Mouse (Mus musculus): ENCODE data around the gene Ttbk1.

Ttbk1 gene

GRCm38 (mm10) chr17:46477286-46477685 lies 10.2 kb downstream of the Ttbk1 start:
- in situ Hi-C loops (cut with MboI, MseI), result no loop called here

DNA sequence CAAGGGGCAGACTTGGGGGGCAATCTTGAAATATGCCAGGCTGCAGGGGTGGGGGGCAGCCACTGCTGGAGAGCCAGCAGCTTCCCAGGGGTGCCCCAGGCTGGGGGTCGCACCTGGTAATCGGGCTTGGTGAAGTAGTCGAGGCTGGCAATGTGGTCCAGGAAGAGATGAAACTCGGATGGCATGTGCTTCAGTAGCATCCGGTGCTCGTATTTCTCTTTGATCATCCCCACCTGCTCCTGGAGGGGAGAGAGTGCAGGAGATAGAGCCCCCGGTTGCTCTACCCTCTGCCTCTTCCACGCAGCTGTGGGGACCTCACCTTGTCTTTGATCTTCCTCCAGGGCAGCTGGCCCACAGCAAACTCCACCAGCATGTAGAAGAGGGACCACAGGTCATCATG lies 10.9 kb downstream of the Ttbk1 start:
- in situ Hi-C loops (cut with MboI, MseI), result no loop called here

- in situ Hi-C loops (cut with MboI, MseI), result no loop called here
Measured at GRCm38 (mm10) chr17:46467830-46468229, 19.6 kb downstream of the Ttbk1 start.

- in situ Hi-C loops (cut with MboI, MseI), result no loop called here
Measured at GRCm38 (mm10) chr17:46462226-46462625, 25.2 kb downstream of the Ttbk1 start.

DNA sequence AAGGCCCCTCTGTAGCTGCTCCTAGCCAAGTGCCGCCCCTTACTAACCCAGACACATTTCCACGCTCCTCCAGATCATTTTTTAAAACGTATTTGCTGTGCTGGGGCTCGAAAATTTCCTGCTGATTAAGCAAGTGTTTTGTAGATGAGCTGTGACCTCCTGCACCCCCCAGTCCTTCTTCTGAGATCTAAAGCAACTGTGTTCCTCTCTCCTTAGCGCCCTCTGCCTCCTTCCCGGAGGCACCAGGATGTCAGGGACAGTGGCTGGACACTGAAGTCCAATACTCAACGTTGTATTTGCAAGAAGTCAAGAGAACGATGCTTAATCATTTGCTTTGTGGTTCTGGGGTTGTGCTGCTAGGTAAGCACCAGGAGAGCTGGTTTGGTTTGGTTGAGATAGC lies 26.1 kb downstream of the Ttbk1 start:
- in situ Hi-C loops (cut with MboI, MseI), result no loop called here

- in situ Hi-C loops (cut with MboI, MseI), result no loop called here
Measured at GRCm38 (mm10) chr17:46460673-46461072, 26.8 kb downstream of the Ttbk1 start.

- in situ Hi-C loops (cut with MboI, MseI), result no loop called here
Measured at GRCm38 (mm10) chr17:46458439-46458838, 29.0 kb downstream of the Ttbk1 start.

DNA sequence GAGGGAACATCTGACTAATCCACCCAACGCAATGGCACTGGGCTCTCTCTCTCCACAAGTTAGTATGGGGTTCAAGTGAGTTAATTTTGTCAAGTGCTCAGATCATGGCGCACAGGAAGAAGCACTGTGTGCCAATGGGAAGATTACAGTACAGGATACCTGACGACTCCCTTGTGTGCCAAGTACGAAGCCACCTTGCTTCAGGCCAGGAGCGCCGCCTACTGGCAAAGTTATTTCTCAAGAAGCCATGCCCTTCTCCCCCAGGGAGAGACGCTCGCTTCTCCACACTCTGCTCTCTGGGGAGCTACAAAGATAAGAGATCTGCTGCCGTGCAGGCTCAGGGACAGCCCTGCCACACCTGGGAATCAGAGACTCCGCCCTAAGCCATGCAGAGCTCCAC lies 29.7 kb downstream of the Ttbk1 start:
- in situ Hi-C loops (cut with MboI, MseI), result no loop called here

DNA sequence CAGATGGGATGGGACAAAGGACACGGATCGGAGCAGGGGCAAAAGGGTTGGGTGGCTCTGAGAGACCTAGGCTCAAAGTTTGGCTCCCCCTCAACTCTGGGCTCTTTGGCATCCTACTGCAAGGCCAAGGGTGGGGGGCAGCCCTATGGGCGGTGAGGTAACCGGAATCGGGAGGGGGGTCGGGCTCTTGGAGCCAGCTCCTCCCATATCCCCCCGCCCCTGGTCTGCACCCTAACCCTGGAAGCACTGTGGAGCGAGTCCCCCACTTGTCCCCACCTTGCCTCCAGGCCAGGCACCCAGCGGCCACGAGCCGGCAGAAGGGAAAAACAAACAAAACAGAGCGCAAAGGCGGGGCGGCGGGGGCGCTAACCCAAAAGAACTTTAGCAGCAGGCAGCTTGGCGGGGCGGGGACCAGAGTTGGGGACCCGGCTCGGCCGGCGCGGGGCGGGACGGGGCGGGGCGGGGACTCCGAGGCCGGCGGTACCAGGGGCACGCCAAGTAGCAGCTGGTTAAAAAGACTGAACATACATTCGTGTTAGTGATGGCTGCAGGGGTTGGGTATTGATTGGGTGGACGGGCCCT lies 32.3 kb downstream of the Ttbk1 start:
- in situ Hi-C loops (cut with MboI, MseI), result no loop called here

DNA sequence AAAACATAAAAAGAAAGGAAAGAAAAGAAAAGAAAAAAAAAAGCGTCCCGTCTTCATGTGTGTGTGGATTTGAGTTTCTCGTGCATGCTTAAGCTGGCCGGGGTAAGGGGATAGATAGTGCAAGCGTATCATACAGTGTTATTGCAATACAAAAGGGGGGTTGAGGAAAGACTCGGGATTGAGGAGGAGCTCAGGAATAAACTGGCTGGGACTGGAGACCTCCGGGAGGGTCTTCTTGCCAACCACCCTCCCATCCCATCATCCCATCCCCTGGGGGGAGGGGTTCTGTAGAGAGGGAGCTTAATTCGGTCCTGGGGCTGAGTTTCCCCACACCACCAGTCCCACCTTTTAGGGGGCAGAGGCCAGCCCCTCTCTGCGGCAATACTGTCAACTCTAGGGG lies 32.9 kb downstream of the Ttbk1 start:
- in situ Hi-C loops (cut with MboI, MseI), result no loop called here

- in situ Hi-C loops (cut with MboI, MseI), result no loop called here
Measured at GRCm38 (mm10) chr17:46453970-46454411, 33.5 kb downstream of the Ttbk1 start.

GRCm38 (mm10) chr17:46453302-46453948 lies 34.0 kb downstream of the Ttbk1 start:
- in situ Hi-C loops (cut with MboI, MseI), result no loop called here

GRCm38 (mm10) chr17:46452683-46453082 lies 34.8 kb downstream of the Ttbk1 start:
- in situ Hi-C loops (cut with MboI, MseI), result no loop called here

- in situ Hi-C loops (cut with MboI, MseI), result loop anchor here in 1 of 2 experiments (5.0 kb wide), 1 partner anchor 71 kb away; no protein-coding TSS in a partner anchor
Measured at GRCm38 (mm10) chr17:46446264-46446663, 41.2 kb downstream of the Ttbk1 start.

GRCm38 (mm10) chr17:46444839-46445579 lies 42.5 kb downstream of the Ttbk1 start:
- in situ Hi-C loops (cut with MboI, MseI), result loop anchor here in 1 of 2 experiments (5.0 kb wide), 1 partner anchor 72 kb away; no protein-coding TSS in a partner anchor

DNA sequence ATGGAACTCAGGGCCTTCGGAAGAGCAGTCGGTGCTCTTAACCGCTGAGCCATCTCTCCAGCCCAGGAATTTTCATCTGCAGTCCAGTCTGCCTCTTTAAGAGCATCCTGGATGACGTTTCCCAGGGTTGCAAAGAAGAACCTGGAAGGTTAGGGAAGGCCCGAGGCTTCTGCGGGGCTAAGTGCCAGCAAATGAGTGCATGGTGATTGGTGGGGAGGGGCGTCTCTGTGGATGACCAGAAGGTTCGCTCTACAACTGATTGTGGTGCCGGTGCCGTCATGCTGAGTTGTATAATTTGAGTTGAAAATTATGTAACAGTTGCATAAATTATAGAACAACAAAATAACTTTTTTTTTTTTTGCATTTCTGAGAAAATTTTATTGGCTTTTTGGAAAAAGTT lies 48.3 kb downstream of the Ttbk1 start:
- in situ Hi-C loops (cut with MboI, MseI), result loop anchor here in 1 of 2 experiments (5.0 kb wide), 1 partner anchor 82 kb away; no protein-coding TSS in a partner anchor

GRCm38 (mm10) chr17:46438298-46438873 lies 49.1 kb downstream of the Ttbk1 start, which contains the start of gene Slc22a7:
Gene Slc22a7 (minus strand): TSS chr17:46438457.
- in situ Hi-C loops (cut with MboI, MseI), result loop anchor here in 1 of 2 experiments (5.0 kb wide), 1 partner anchor 81 kb away; no protein-coding TSS in a partner anchor

- in situ Hi-C loops (cut with MboI, MseI), result loop anchor here in 1 of 2 experiments (5.0 kb wide), 1 partner anchor 80 kb away; no protein-coding TSS in a partner anchor
Measured at GRCm38 (mm10) chr17:46436672-46437366, 50.7 kb downstream of the Ttbk1 start.

GRCm38 (mm10) chr17:46433627-46434026 lies 53.8 kb downstream of the Ttbk1 start:
- in situ Hi-C loops (cut with MboI, MseI), result loop anchor here in 1 of 2 experiments (5.0 kb wide), 1 partner anchor 91 kb away; no protein-coding TSS in a partner anchor

GRCm38 (mm10) chr17:46428761-46429414 lies 58.6 kb downstream of the Ttbk1 start, which contains the start of gene Crip3:
Gene Crip3 (plus strand): TSS chr17:46428926.
- in situ Hi-C loops (cut with MboI, MseI), result no loop called here

Data from T-helper 17 cell (primary cell).